Mouse (Mus musculus): ENCODE data around the gene Gse1. TPM values are rescaled to one million over a fixed set of nuclear protein-coding genes. Genes with fewer than 3 reads are reported as not detected.

The Gse1 gene
- total RNA-seq, 2 experiments from 2014 or later: 58.1 to 60.7 TPM

DNA sequence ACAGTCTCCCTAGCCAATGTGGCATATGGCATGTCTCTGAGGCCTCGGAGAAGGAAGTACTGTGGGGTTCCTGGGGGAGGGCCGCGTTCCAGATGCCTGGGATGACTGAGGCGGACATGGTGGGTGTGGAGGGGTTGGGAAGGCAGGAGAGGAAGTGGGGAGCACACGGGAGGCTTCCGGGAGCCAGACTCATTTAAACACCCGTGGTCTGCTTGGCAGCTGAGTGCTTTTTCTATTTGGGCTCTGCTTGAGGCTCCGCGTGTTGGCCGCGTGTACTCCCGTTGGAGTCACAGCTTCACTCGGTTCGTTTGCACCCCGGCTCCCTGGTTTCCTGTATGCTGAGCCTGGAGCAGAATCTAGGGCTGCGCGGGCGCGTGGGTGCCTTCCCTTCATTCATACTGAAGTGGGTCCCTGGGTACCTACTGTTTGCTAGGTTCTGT, 40.3 kb downstream of the Gse1 start:
- DNase-seq (ENCODE audit: low spot score in 2 of 2): no peak

DNA sequence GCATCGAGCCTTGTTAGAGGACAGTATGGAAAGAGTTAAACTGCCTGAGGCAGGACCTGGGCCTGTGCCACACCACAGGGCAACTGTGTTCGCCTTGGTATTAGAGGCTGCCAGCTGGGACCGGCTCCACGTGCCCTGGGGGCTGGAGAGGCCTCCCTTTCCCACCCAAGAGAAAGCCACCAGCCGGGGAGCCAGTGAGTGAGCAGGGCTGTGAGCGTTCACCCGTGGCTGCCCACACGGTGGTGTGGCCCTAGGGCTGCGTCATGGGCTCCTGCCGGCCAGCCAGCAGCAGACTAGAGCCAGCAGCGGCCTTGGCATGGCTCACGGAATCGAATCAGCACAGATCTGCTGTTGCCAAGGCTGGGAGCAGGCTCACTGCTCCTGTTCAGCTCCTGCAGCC, 42.2 kb downstream of the Gse1 start:
- DNase-seq (ENCODE audit: low spot score in 2 of 2): peak; percentile 48 to 51

DNA sequence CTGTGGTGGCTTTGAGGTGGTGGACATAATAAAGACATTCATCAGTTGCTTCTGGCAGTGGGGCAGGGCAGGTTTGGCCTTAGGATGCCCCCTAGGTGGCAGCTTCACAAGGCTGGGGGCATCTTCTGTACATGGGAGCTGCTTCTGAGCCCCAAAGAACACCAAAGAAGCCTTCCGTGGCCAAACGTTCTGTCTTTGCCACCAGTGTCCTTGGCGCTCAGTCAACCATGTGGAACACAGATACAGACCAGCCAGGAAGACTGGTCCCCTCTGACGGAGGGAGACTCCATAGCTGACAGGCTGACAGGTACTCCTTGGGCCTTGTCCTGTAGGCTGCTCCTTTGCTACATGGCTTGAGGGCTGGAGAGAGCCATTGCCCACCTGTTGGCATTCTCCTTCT, 45.2 kb downstream of the Gse1 start:
- DNase-seq (ENCODE audit: low spot score in 2 of 2): no peak

DNA sequence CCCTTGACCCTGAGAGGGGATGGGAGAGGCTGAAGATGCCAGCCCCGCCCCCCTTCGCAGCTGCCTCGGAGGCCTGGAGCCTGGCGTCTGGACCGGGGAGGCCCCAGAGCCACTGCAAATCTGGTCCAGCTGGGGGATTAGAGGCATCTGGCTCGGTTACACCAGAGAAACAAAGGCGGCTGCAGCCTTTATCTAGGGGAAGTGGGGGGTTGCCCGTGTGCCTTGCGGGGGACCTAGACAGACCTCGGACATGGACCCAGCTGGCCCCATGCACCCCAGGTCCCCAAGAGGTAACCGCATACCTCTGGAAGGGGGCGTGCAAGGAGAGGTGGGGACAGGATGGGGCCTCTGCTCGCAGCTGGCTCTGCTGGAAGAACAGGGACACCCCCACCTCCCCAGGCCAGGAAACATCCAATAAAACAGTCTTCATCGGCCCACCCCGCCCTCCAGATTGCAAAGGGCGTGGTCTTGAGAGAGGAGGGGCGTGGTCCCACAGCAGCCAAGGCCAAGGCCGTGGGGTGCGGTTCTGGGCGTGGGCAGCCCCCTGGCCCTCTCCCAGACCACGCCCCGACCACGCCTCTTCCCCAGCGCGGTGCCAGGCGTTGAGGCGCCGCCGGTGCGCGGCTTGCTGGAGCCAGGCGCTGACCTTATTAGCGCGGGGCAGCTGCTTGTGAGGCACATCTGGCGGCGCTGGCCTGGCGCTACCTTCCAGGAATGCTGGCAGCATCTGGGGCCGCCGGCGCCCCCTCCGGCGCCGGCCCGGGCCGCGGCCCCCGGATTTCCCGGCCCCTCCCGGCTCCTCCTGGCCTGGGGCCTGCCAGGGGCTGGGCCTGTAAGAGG, 48.0 kb downstream of the Gse1 start:
- peak; percentile 90 to 91 for DNase-seq (ENCODE audit: low spot score in 2 of 2)

DNA sequence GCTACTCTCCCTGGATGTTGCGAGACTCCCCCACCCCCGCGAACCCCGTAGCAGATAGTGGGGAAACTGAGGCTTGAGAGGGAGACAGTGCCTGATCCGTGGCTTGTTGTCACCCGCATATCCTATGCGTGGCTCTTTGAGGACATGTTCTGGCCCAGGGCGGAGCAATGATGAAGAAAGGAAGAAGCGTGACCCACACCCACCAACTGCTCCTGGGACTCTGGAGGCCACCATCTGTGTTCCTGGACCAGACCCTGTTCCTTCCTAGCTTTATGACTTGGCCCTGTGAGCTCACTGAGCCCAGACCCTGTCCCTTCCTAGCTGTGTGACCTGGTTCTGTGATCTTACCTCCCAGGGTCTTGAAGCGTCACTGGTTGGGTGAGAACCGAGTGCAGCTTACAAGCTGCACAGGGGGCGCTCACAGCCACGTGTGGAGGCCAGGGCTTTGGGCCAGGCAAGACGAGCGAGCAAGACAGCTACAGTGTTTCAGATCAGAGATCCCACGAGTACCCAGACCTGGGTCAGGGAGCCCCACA, 48.7 kb downstream of the Gse1 start:
- DNase-seq (ENCODE audit: low spot score in 2 of 2): no peak

DNA sequence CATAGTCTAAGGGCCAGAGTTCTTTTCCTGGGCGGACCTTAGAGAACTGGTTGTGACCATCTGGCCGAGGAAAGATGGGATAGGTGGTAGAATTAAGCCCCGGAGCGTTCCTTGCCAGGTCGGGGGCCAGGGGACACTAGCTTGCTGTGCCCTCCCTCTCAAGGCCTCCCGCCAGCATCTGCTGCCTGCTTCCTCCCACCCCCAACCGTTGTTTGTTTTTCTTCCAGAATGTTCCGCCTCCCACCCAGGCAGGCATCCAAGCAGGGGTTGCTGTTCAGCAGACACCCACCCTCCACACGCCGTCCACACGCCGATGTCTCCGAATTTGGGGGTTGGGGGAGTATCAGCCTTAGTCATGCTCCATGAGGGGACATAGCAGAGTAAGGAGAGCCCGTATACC, 49.8 kb downstream of the Gse1 start:
- no peak for DNase-seq (ENCODE audit: low spot score in 2 of 2)

DNA sequence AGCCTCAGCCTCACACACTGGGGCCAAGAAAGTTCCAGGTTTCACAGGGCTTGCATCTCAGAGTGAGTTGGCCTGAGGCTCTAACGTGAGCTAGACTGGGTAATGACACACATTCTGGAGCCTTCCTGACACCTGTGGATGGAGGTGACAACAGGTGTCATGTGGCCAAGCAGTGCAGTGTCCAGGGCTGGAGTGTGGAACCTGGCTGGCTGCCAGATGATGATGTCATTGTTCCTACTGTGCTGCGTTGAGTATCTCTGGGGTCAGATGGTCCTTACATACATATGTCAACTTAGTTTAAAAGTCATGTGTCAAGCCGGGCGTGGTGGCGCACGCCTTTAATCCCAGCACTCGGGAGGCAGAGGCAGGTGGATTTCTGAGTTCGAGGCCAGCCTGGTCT, 51.2 kb downstream of the Gse1 start:
- no peak for DNase-seq (ENCODE audit: low spot score in 2 of 2)

DNA sequence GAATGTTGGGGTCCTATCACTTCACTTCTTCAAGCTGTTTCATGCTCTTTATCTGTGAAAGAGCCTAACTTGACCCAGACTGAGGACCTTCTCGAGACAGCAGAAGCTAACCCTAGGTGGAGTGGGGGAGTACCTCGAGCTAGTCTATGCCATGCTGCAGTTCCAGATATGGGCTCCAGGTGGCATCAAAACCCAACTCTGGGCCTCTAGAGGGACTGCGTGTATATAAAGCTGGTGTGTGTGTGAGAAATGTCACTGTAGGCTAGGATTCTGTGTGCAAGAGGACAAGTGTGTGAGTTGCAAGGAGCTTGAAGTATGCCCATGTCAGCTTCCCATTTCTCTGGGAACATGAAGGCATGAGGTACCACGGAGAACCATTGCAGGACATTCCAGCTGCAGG, 53.2 kb downstream of the Gse1 start:
- DNase-seq (ENCODE audit: low spot score in 2 of 2): peak in 1 of 2 experiments; percentile 66

DNA sequence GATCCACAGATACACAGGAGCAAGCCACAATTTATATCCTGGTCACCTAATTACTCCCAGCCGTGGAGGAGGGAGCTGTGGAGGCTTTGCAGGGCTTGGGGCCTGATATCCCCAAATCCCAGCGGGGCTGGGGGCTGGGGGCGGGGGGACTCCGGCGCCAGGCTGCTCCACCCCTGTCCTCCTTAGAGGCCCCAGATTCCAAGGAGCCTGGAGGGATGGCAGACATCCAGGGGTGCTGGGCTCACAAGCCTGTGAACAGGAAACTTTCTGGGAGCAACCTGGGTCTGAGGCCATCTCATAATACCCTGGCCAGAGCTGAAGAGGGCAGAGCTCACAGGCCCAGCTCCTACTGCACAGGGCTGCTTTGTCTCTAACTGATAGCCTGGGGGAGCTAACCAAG, 54.2 kb downstream of the Gse1 start:
- no peak for DNase-seq (ENCODE audit: low spot score in 2 of 2)

DNA sequence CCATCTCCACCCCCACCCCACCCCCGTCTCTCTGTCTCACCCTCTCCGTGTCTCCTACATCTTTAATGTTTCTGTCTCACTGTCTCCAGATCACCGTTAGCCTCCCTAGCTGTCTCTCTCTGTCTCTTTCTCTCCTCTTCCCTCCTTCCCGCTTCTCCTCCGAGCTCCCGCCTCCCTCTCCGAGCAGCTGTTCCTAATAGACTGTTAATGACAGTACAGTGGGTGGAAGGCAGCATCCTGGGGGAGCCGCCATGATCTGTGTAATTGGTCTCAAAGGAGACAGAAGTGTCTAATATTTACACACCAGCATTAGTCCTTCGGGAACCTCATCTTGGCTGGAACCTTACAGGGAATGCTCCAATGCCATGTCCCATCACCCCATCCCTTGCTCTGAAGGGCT, 56.0 kb downstream of the Gse1 start:
- DNase-seq (ENCODE audit: low spot score in 2 of 2): no peak

DNA sequence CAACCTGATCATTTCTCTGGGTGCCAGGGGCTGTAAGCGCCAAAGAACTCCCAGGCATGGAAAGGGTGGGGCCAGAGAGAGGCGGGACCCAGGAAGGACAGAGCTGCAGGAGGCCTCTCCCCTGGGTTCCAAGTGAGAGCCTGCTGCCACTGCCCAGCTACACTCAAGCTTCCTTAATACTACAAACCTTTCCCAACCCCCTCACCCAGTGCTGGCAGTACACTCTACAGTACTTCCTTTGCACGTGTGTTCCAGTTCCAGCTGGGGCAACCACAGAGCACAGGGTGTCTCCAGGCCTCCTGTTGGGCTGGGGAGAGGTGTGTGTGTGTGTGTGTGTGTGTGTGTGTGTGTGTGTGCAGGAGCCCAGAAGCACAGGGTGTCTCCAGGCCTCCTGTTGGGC, 56.8 kb downstream of the Gse1 start:
- DNase-seq (ENCODE audit: low spot score in 2 of 2): no peak

DNA sequence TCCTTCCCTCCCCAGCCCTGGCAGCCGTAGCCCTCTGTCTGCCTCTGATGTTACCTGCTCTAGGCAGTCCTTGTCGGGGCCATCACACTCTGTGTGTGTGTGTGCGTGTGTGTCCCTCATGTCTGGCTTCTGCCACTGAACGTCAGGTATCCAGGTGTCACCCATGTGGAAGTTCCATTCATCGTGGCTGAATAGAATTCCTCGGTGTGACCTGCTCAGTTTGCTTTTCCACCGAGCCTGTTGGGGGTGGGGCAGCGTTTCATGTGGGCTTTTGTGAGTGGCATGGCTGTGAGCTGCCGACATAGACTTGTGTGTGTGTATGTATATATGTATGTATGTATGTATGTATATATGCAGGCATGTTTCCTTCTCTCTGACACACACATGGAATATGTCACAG, 57.6 kb downstream of the Gse1 start:
- no peak for DNase-seq (ENCODE audit: low spot score in 2 of 2)

DNA sequence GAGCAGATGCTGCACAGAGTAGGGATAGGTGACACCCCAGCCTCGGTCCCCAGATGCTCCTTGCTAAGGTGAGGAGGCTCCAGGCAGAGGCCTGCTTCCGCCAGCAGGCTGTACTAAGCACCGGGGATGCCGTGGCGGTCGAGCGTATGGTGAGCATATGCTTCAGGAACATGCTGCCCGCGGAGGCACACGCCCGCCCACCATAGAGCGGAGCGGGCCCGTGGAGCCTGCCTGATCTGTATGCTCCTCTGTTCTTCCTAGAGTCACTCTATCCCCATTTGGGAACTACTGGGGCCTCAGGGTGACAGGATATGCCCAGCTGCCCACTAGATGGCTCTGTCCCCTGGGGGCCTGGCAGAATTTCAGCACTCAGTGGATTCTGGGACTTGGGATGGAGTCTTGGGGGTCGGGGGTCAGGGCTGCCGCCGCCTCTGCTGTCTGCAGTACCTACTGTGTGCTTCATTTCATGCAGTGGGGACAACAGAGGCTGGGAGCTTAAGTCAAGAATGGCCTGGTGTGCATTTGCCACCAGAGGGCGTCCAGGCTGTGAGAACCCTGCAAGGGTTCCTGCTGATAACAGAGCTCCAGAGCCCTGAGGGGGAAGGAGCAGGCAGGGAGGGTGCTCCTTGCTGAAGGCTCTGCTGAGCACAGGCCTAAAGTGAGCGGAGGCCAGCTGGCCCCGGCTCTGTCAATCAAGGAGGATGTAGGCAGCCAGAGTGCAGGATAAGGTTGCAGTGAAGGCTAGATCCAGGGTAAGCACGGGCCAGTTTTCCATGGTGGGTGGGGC, 60.1 kb downstream of the Gse1 start:
- DNase-seq (ENCODE audit: low spot score in 2 of 2): no peak

DNA sequence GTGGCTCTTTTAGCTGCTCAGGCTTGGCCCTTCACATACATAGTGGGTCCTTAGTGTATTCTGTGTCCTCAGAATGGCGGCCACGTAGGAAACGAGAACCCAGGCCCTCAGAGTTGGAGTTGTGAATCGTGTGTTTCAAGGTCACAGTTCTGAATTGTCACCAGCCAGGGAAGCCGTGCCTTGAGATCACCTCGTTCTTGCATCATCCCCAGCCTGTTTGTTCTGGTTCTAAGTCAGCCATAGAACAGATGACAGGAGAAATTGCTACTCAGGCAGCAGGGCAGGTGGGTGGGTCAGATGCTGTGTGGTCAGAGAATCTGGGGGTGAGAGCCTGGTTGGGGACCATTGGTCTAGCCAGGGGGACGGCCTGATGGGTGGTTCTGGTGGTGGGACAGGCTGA, 60.9 kb downstream of the Gse1 start:
- DNase-seq (ENCODE audit: low spot score in 2 of 2): no peak

DNA sequence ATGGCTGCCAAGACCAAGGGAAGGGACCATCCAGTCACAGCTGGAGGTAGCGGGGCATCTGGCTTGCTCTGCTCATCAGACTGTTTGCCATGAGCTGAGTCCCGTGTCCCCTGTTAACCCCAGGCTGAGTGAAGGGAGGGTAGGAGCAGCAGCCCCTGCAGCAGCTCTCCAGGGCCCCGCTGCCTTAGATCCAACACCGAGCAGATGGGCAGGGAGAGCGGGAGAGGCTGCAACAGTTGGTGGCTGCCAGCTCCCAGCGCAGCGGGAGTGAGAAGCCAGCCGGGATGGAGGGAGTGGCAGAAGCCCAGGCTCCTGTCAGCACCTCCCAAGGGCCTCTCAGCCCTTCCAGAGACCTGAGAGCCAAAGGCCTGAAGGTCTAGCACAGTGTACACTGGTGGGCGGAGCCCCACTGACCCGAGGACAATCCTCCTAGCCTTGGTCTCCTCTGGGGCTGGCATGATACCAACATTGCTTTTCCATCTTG, 61.5 kb downstream of the Gse1 start:
- no peak for DNase-seq (ENCODE audit: low spot score in 2 of 2)

DNA sequence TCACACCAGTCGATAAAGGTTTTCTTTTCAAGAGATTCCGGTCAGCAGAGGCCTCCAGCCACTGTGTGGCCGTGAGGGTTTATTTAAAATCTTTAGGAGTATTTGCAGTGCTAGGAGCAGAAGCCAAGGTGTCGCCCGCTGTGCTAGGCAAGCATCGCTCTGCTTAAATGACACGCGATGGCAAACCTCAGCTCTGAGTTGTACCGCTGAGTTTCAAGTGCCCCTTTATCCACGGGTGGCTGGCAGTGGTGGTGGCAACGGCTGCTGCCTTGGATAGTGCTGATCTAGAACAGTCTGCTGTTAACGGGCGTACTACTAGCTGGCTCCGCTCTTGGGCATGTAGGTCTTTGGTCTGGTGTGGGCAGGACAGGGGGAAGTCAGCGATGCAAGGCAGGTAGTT, 62.4 kb downstream of the Gse1 start:
- no peak for DNase-seq (ENCODE audit: low spot score in 2 of 2)

DNA sequence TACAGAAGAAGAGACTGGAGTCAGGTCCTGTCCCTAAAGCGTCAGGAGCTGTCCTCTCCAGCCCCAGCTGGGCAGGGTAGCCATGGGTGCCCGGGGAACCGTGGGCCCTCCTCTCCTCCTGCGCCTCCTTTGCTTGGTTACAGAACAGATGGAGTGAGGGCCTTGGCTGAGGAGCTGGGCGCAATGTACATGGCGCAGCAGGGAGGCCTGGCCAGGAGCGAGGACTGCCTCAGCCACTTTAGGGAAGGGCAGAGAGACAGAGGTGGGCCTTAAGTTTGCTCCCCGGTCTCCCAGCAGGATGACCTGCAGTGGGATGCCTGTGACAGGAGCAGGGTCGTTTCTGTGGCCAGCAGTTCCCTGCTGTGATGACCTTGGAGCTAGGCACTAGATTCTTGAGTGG, 63.4 kb downstream of the Gse1 start:
- DNase-seq (ENCODE audit: low spot score in 2 of 2): no peak

DNA sequence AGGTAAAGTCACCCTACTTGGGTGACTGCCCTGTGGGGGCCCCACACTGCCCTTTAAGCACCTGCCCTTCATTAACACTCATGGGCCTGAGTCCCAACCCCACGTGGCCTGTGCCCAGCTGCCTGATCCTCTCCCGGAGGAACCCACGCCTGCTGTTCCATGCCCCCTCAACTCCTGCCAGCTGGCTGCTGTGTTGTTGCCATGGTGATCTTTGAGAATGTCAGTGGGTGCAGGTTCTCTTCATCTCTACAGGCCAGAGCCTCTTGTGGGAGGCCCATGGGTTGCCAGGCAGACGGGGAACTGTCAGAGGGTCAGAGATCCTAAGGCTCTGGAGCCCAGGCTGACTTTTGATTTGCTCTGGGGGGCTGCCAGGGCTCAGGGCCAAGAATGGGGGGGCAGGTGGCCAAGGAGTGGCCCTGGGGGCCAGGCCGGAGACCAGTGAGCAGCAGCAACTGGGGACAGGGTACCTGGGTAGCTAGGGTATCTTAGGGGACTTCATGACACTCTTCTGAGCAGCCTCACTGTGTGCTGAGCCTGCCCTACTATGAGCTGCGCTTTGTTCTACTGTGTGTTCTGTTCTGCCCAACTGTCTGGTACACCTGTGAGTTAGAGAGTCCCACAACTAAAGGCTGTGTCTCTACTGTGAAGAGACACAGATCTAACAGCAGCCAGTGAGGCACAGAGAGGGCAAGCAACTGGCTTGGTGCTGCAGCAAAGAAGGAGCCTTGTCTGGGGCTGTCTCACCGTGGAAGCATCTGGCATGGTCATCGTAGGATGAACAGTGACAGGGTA, 64.3 kb downstream of the Gse1 start:
- no peak for DNase-seq (ENCODE audit: low spot score in 2 of 2)

DNA sequence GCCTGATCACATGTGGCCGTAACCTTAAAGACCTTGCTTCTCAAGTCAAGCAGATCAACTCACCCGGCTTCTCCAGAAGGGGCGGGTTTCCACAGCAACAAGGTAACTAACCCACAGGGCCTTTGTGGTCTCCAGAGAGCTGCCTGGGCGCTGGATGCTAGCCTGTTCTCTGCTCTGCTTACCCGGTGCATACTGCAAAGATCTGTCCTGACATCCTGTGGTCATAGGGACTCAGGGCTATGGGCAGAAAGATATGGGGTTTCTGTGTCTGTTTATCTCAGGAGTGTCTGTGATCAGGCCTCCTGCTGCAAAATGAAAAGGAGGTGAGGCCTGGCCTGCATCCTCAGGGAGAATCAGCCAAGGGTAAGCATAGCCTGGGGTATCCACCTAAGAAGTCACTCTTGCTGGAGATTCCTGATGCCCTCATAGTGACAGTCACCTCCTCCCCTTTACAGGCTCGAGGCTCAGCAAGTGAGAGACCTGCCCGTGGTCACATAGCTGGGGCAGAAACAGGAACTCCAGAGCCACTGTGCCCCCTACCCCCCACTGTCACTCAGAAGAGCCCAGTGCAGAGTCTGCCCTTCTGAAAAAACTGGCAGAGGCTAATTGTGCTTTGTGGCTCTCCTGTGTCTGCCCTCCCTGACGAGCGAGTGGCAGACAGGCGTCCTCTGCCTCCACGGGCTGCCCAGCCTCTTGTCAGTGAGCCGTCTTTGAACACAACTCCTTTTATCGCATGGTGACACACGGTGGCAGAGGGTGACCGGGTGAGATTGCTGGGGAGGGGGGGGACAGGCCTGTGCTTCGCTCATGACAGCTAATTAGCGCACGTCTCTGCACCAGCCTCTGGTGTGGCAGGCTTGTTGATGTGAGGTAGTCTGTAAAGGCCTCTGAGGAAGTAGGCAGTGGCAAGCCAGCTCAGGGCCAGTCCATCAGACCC, 65.4 kb downstream of the Gse1 start:
- DNase-seq (ENCODE audit: low spot score in 2 of 2): no peak

Data from adrenal gland, postnatal 4 days (tissue).